Mouse (Mus musculus) CH12.LX (cell line): ENCODE results near the gene Casp9. TPM values are rescaled to one million over a fixed set of nuclear protein-coding genes. Genes with fewer than 3 reads are reported as not detected.

Experiments
- DNase-seq: peaks from one replicate; pipeline ENCODE4 v3.0.0-alpha.2; 2013; ENCODE audit errors: extremely low read depth
- H3K27ac ChIP-seq: 2 replicates; pipeline ENCODE4 v1.5.1; 2012; ENCODE audit warnings: low read depth, mild to moderate bottlenecking, control low read depth, moderate library complexity; ENCODE audit not compliant: insufficient read depth
- H3K27me3 ChIP-seq: replicated peaks from 2 replicates; pipeline ENCODE3; 2012; ENCODE audit warnings: inconsistent platforms
- H3K36me3 ChIP-seq, 2 experiments: replicated peaks in 1 of 2; 2 replicates each; pipeline versions ENCODE3 to v1.6.1; 2012; ENCODE audit warnings: inconsistent platforms in 1 of 2, low read length in 1 of 2, mild to moderate bottlenecking in 1 of 2, mixed read lengths in 1 of 2, moderate library complexity in 1 of 2; ENCODE audit not compliant: control insufficient read depth in 1 of 2, insufficient read depth in 1 of 2
- H3K4me1 ChIP-seq, 2 experiments: 2 replicates each; pipeline ENCODE4 v1.6.1; 2012; ENCODE audit warnings: inconsistent platforms in 1 of 2, moderate library complexity in 1 of 2; ENCODE audit not compliant: insufficient read depth in 2 of 2, control insufficient read depth in 1 of 2
- H3K4me2 ChIP-seq: 2 replicates; pipeline ENCODE4 v1.6.1; 2012; ENCODE audit warnings: low read depth, mild to moderate bottlenecking, control low read depth; ENCODE audit not compliant: poor library complexity, insufficient read depth, severe bottlenecking
- H3K4me3 ChIP-seq, 3 experiments: fragments of 150-350 bp in 1 of 3; sonication (generic) in 1 of 3; replicated peaks in 1 of 3; 2 replicates each; pipeline versions ENCODE3 to v1.5.1; 2011 to 2012; ENCODE audit warnings: low read depth in 2 of 3, low read length in 2 of 3, mild to moderate bottlenecking in 2 of 3, moderate library complexity in 2 of 3, control low read depth in 1 of 3, improper control_type of control experiment in 1 of 3, inconsistent platforms in 1 of 3, mixed read lengths in 1 of 3; ENCODE audit not compliant: poor library complexity in 1 of 3
- H3K79me2 ChIP-seq: replicated peaks from 2 replicates; pipeline ENCODE4 v1.6.1; 2012; ENCODE audit warnings: mild to moderate bottlenecking, moderate library complexity; ENCODE audit not compliant: control insufficient read depth, poor library complexity, insufficient read depth, severe bottlenecking; ENCODE audit errors: extremely low read depth
- H3K9ac ChIP-seq: 2 replicates; pipeline ENCODE4 v1.6.1; 2012; ENCODE audit warnings: low read depth, mild to moderate bottlenecking, control low read depth, moderate library complexity; ENCODE audit not compliant: insufficient read depth
- H3K9me3 ChIP-seq: replicated peaks from 2 replicates; pipeline ENCODE3; 2012; ENCODE audit warnings: low read length, inconsistent platforms, mixed read lengths
- BHLHE40 ChIP-seq: IDR thresholded peaks from 2 replicates; pipeline ENCODE4 v1.6.1; 2011; ENCODE audit warnings: mild to moderate bottlenecking, low read depth, low read length, improper control_type of control experiment
- CHD2 ChIP-seq: IDR thresholded peaks from 2 replicates; pipeline ENCODE4 v1.6.1; 2011; ENCODE audit warnings: low read length, improper control_type of control experiment
- CTCF ChIP-seq, 2 experiments: IDR thresholded peaks in 1 of 2; conservative IDR thresholded peaks in 1 of 2; 2 replicates each; pipeline ENCODE4 v1.5.1; 2011 to 2012; ENCODE audit warnings: low read depth in 2 of 2, low read length in 2 of 2, improper control_type of control experiment in 1 of 2, inconsistent platforms in 1 of 2, mild to moderate bottlenecking in 1 of 2, moderate library complexity in 1 of 2
- E2F4 ChIP-seq: IDR thresholded peaks from 2 replicates; pipeline ENCODE4 v1.6.1; 2011; ENCODE audit warnings: low read depth, low read length, improper control_type of control experiment; ENCODE audit not compliant: insufficient replicate concordance
- ELF1 ChIP-seq: IDR thresholded peaks from 2 replicates; pipeline ENCODE4 v1.6.1; 2014; ENCODE audit warnings: low read depth, mild to moderate bottlenecking, inconsistent platforms, low read length, improper control_type of control experiment
- GABPA ChIP-seq: IDR thresholded peaks from 2 replicates; pipeline ENCODE4 v1.6.1; 2012; ENCODE audit warnings: low read depth, low read length, improper control_type of control experiment, inconsistent platforms; ENCODE audit not compliant: insufficient replicate concordance
- HCFC1 ChIP-seq: IDR thresholded peaks from 2 replicates; pipeline ENCODE4 v1.6.1; 2012; ENCODE audit warnings: low read depth, mild to moderate bottlenecking, inconsistent platforms, low read length, improper control_type of control experiment
- IRF4 ChIP-seq: IDR thresholded peaks from 2 replicates; pipeline ENCODE4 v1.6.1; 2014; ENCODE audit warnings: low read depth, mild to moderate bottlenecking, inconsistent platforms, low read length, improper control_type of control experiment
- JUN ChIP-seq: IDR thresholded peaks from 2 replicates; pipeline ENCODE4 v1.6.1; 2011; ENCODE audit warnings: low read depth, mild to moderate bottlenecking, low read length, improper control_type of control experiment, moderate library complexity; ENCODE audit not compliant: insufficient read depth
- JUND ChIP-seq: conservative IDR thresholded peaks from 2 replicates; pipeline ENCODE4 v1.6.1; 2011; ENCODE audit warnings: low read depth, low read length, improper control_type of control experiment
- KAT2A ChIP-seq: IDR thresholded peaks from 2 replicates; pipeline ENCODE4 v1.6.1; 2012; ENCODE audit warnings: low read length, improper control_type of control experiment, inconsistent platforms; ENCODE audit not compliant: insufficient replicate concordance
- MAFK ChIP-seq: IDR thresholded peaks from 2 replicates; pipeline ENCODE4 v1.6.1; 2011; ENCODE audit warnings: low read length, improper control_type of control experiment; ENCODE audit not compliant: insufficient replicate concordance
- MEF2A ChIP-seq: IDR thresholded peaks from 2 replicates; pipeline ENCODE4 v1.6.1; 2014; ENCODE audit warnings: low read depth, mild to moderate bottlenecking, inconsistent platforms, low read length, improper control_type of control experiment, borderline replicate concordance
- NRF1 ChIP-seq: IDR thresholded peaks from 2 replicates; pipeline ENCODE4 v1.6.1; 2014; ENCODE audit warnings: low read depth, mild to moderate bottlenecking, inconsistent platforms, low read length, improper control_type of control experiment, moderate library complexity
- PAX5 ChIP-seq: IDR thresholded peaks from 2 replicates; pipeline ENCODE4 v1.6.1; 2012; ENCODE audit warnings: low read length, inconsistent platforms, mixed read lengths
- POLR2A ChIP-seq: IDR thresholded peaks from 2 replicates; pipeline ENCODE4 v1.6.1; 2011; ENCODE audit warnings: low read depth, mild to moderate bottlenecking, improper control_type of control experiment, low read length
- POLR2AphosphoS2 ChIP-seq: IDR thresholded peaks from 2 replicates; pipeline ENCODE4 v1.6.1; 2011; ENCODE audit warnings: low read depth, low read length, improper control_type of control experiment
- RAD21 ChIP-seq: IDR thresholded peaks from 2 replicates; pipeline ENCODE4 v1.6.1; 2011; ENCODE audit warnings: low read depth, mild to moderate bottlenecking, low read length, improper control_type of control experiment, moderate library complexity
- RCOR1 ChIP-seq: conservative IDR thresholded peaks from 2 replicates; pipeline ENCODE4 v1.6.1; 2012; ENCODE audit warnings: low read depth, mild to moderate bottlenecking, inconsistent platforms, low read length, improper control_type of control experiment
- SIN3A ChIP-seq: IDR thresholded peaks from 2 replicates; pipeline ENCODE4 v1.6.1; 2012; ENCODE audit warnings: low read length, improper control_type of control experiment, inconsistent platforms
- TBP ChIP-seq: conservative IDR thresholded peaks from 2 replicates; pipeline ENCODE4 v1.6.1; 2011; ENCODE audit warnings: low read depth, low read length, improper control_type of control experiment
- TCF12 ChIP-seq: IDR thresholded peaks from 2 replicates; pipeline ENCODE4 v1.6.1; 2014; ENCODE audit warnings: low read depth, mild to moderate bottlenecking, inconsistent platforms, low read length, improper control_type of control experiment
- UBTF ChIP-seq: IDR thresholded peaks from 2 replicates; pipeline ENCODE4 v1.6.1; 2012; ENCODE audit warnings: low read depth, mild to moderate bottlenecking, inconsistent platforms, low read length, improper control_type of control experiment, moderate library complexity
- USF1 ChIP-seq: IDR thresholded peaks from 2 replicates; pipeline ENCODE4 v1.6.1; 2014; ENCODE audit warnings: low read depth, mild to moderate bottlenecking, inconsistent platforms, low read length, improper control_type of control experiment
- ZC3H11A ChIP-seq: IDR thresholded peaks from 2 replicates; pipeline ENCODE4 v1.6.1; 2012; ENCODE audit warnings: low read depth, mild to moderate bottlenecking, inconsistent platforms, low read length, improper control_type of control experiment
- ZKSCAN1 ChIP-seq: IDR thresholded peaks from 2 replicates; pipeline ENCODE4 v1.6.1; 2012; ENCODE audit warnings: low read depth, inconsistent platforms, low read length, improper control_type of control experiment, borderline replicate concordance
- ZNF384 ChIP-seq: IDR thresholded peaks from 2 replicates; pipeline ENCODE4 v1.6.1; 2012; ENCODE audit warnings: low read depth, low read length, improper control_type of control experiment, inconsistent platforms
- dilution Hi-C: fragments of 300-500 bp; cut with MboI; formaldehyde crosslinking; loops from 2 replicates; pipeline ENCODE4 v1.14.3; 2020; ENCODE audit warnings: low sequenced_read_pairs; ENCODE audit not compliant: extremely low pct_unique_long_range_greater_than_20kb, extremely low pct_ligation_motif_present
- in situ Hi-C: fragments of 300-500 bp; cut with MboI; formaldehyde crosslinking; loops from 3 replicates; pipeline ENCODE4 v1.14.3; 2019; ENCODE audit warnings: low sequenced_read_pairs, low pct_ligation_motif_present, low pct_unique_long_range_greater_than_20kb, mixed read lengths
- polyA plus RNA-seq: library from polyadenylated mRNA; unstranded; fragments of >175 nt; gene quantifications from 2 replicates; pipeline ENCODE4 v1.2.1, GENCODE M21; 2012; ENCODE audit warnings: low read depth; ENCODE audit not compliant: insufficient read length
- total RNA-seq, 2 experiments: library from RNA; depleted of rRNA; stranded (reverse); fragments of 300-350 nt in 1 of 2; fragments of >200 nt in 1 of 2; gene quantifications; 2 replicates each; pipeline ENCODE4 v1.2.3; 2012 to 2014

Casp9 gene
- total and polyA plus RNA-seq, 3 experiments, result 5.2 to 15.3 (median 14.5) TPM

DNA sequence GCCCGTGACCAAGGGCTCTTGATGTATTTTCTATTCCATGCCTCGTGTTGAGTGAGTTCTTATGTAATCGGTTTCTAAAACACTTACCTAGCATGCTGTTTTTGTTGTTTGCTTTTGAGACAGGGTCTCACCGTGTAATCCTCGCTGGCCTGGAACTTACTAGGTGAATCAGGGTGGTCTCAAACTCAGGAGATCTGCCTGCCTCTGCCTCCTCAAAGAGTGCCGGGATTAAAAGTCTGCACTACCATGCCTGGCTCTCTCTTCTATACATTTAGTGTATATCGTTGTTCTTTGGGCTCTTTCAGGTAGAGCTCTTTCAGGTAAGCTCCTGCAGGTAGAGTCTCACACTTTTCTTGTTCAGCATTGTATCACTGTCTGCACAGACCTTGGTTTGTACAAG is 1.9 kb upstream of the Casp9 start:
- Histone ChIP-seq H3K27me3 (no peaks in the 10 kb centered on the region), H3K36me3 (peaks cover 9 to 27% of the 10 kb centered on the region in 2 experiments), H3K79me2 (no peaks in the 10 kb centered on the region), H3K27ac (no peak overlapping the region), H3K4me3 (no peak overlapping the region), H3K9me3 (no peaks in the 10 kb centered on the region), H3K4me1 (peaks cover 18 to 50% of the 10 kb centered on the region in 2 experiments), H3K9ac (no peak overlapping the region), H3K4me2 (peak overlapping the region; percentile 82; the same call in 1 of the 2 replicates)
- TF ChIP-seq NRF1 (no peak), UBTF (no peak), GABPA (no peak), MEF2A (no peak), ZC3H11A (no peak), USF1 (no peak), BHLHE40 (no peak), RAD21 (no peak), JUN (no peak), KAT2A (no peak), SIN3A (no peak), JUND (no peak), CHD2 (no peak), TCF12 (no peak), PAX5 (no peak), ZKSCAN1 (no peak), HCFC1 (no peak), ELF1 (no peak), POLR2A (no peak)
- in situ Hi-C loops, result no loop called here
- no peak for DNase-seq
- dilution Hi-C loops, result no loop called here

DNA sequence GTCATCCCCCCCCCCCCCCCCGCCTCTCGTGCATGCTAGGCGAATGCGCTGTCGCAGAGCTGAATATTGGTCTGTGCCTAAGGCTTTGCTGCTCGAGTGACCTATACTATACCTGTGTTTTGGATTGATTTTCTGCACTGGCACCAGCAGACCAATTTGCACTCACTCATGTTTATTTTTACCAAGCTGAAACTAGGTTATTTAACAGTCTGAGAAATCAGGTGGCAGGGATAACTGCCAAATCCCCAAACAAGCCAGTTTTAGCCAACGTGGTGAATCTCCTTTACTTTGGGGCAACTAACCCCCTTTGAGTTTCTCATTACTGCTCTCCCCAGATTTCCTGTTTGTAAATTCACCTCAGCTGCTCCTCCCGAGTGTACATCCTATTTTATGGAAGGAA is 1.5 kb upstream of the Casp9 start:
- H3K9me3 ChIP-seq, result no peaks in the 10 kb centered on the region
- H3K9ac ChIP-seq, result no peak overlapping the region
- peaks cover 9 to 28% of the 10 kb centered on the region in 2 experiments for H3K36me3 ChIP-seq
- in situ Hi-C loops, result no loop called here
- no peak for TF ChIP-seq HCFC1
- TF ChIP-seq USF1, result no peak
- TF ChIP-seq MAFK, result no peak
- no peak for TF ChIP-seq RAD21
- no peak for TF ChIP-seq PAX5
- no peak for TF ChIP-seq TCF12
- TF ChIP-seq MEF2A, result no peak
- no peak for TF ChIP-seq IRF4
- TF ChIP-seq POLR2AphosphoS2, result no peak
- TF ChIP-seq ZNF384, result no peak
- no peak for TF ChIP-seq CTCF (conservative IDR thresholded peaks at IDR 0.05 in 1 of 2, IDR thresholded peaks at IDR 0.05 in 1 of 2; ENCODE audit: low read depth in 2 of 2, low read length in 2 of 2)
- TF ChIP-seq POLR2A, result no peak
- TF ChIP-seq E2F4, result no peak
- no peak for TF ChIP-seq RCOR1
- TF ChIP-seq TBP, result no peak
- TF ChIP-seq CHD2, result no peak
- no peak for TF ChIP-seq GABPA
- no peak for TF ChIP-seq BHLHE40
- no peak for TF ChIP-seq NRF1
- dilution Hi-C loops, result no loop called here
- H3K4me2 ChIP-seq, result no peak overlapping the region
- no peaks in the 10 kb centered on the region for H3K27me3 ChIP-seq
- H3K4me1 ChIP-seq, result peaks cover 19 to 49% of the 10 kb centered on the region in 2 experiments
- DNase-seq, result no peak
- H3K27ac ChIP-seq, result no peak overlapping the region
- no peaks in the 10 kb centered on the region for H3K79me2 ChIP-seq
- no peak overlapping the region for H3K4me3 ChIP-seq
